Mouse (Mus musculus): ENCODE measurements around the gene Adgrv1. TPM values are rescaled to one million over a fixed set of nuclear protein-coding genes. Genes with fewer than 3 reads are reported as not detected.

The Adgrv1 gene
- polyA plus RNA-seq, 2 experiments: 0.55 to 0.96 TPM

- Histone ChIP-seq H3K36me3 (ENCODE audit: control insufficient read depth, insufficient read depth, low read length) (no peaks in the 10 kb centered on the region), H3K27ac (replicated peaks; ENCODE audit: low read depth, low read length) (no peak overlapping the region), H3K27me3 (ENCODE audit: control insufficient read depth, insufficient read depth, low read length) (no peaks in the 10 kb centered on the region), H3K9me3 (ENCODE audit: control insufficient read depth, low read length) (no peaks in the 10 kb centered on the region), H3K9ac (ENCODE audit: low read depth, low read length, severe bottlenecking) (no peak overlapping the region), H3K4me2 (replicated peaks; ENCODE audit: low read depth, low read length, severe bottlenecking) (no peak overlapping the region), H3K4me3 (replicated peaks; ENCODE audit: low read length) (no peak overlapping the region), H3K4me1 (ENCODE audit: control insufficient read depth, insufficient read depth, low read length) (no peaks in the 10 kb centered on the region)
- ATAC-seq (ENCODE audit: low FRiP score, low read depth) (no peak), DNase-seq (ENCODE audit: low spot score) (no peak)
- no peak for TF ChIP-seq POLR2A (IDR thresholded peaks at IDR 0.05; ENCODE audit: borderline replicate concordance, extremely low read depth, insufficient read depth, insufficient read length)
- WGBS: 84% methylated on average over 5 of the region's 5 CpGs
These were observed 560.7 kb downstream of the Adgrv1 start for GRCm38 (mm10) chr13:81072214-81072613.

- Histone ChIP-seq H3K27me3 (ENCODE audit: control insufficient read depth, insufficient read depth, low read length) (no peaks in the 10 kb centered on the region), H3K27ac (replicated peaks; ENCODE audit: low read depth, low read length) (no peak overlapping the region), H3K4me2 (replicated peaks; ENCODE audit: low read depth, low read length, severe bottlenecking) (no peak overlapping the region), H3K36me3 (ENCODE audit: control insufficient read depth, insufficient read depth, low read length) (no peaks in the 10 kb centered on the region), H3K9ac (ENCODE audit: low read depth, low read length, severe bottlenecking) (no peak overlapping the region), H3K4me3 (replicated peaks; ENCODE audit: low read length) (no peak overlapping the region), H3K4me1 (ENCODE audit: control insufficient read depth, insufficient read depth, low read length) (no peaks in the 10 kb centered on the region), H3K9me3 (ENCODE audit: control insufficient read depth, low read length) (no peaks in the 10 kb centered on the region)
- TF ChIP-seq POLR2A (IDR thresholded peaks at IDR 0.05; ENCODE audit: borderline replicate concordance, extremely low read depth, insufficient read depth, insufficient read length): no peak
- ATAC-seq (ENCODE audit: low FRiP score, low read depth) (no peak), DNase-seq (ENCODE audit: low spot score) (no peak)
- 85% methylated on average over 4 of the region's 4 CpGs for WGBS
These were observed 581.5 kb downstream of the Adgrv1 start for GRCm38 (mm10) chr13:81051448-81051847.

- no peaks in the 10 kb centered on the region for H3K27me3 ChIP-seq (ENCODE audit: control insufficient read depth, insufficient read depth, low read length)
- H3K9me3 ChIP-seq (ENCODE audit: control insufficient read depth, low read length): no peaks in the 10 kb centered on the region
- no peak overlapping the region for H3K4me3 ChIP-seq (replicated peaks; ENCODE audit: low read length)
- TF ChIP-seq POLR2A (IDR thresholded peaks at IDR 0.05; ENCODE audit: borderline replicate concordance, extremely low read depth, insufficient read depth, insufficient read length): no peak
- WGBS: 64% methylated on average over 5 of the region's 5 CpGs
- H3K4me1 ChIP-seq (ENCODE audit: control insufficient read depth, insufficient read depth, low read length): no peaks in the 10 kb centered on the region
- ATAC-seq (ENCODE audit: low FRiP score, low read depth) (no peak), DNase-seq (ENCODE audit: low spot score) (no peak)
- no peaks in the 10 kb centered on the region for H3K36me3 ChIP-seq (ENCODE audit: control insufficient read depth, insufficient read depth, low read length)
- no peak overlapping the region for H3K9ac ChIP-seq (ENCODE audit: low read depth, low read length, severe bottlenecking)
- no peak overlapping the region for H3K27ac ChIP-seq (replicated peaks; ENCODE audit: low read depth, low read length)
- no peak overlapping the region for H3K4me2 ChIP-seq (replicated peaks; ENCODE audit: low read depth, low read length, severe bottlenecking)
These were observed 582.0 kb downstream of the Adgrv1 start for GRCm38 (mm10) chr13:81050911-81051310.

- Histone ChIP-seq H3K9me3 (ENCODE audit: control insufficient read depth, low read length) (no peaks in the 10 kb centered on the region), H3K4me3 (replicated peaks; ENCODE audit: low read length) (no peak overlapping the region), H3K4me2 (replicated peaks; ENCODE audit: low read depth, low read length, severe bottlenecking) (no peak overlapping the region), H3K4me1 (ENCODE audit: control insufficient read depth, insufficient read depth, low read length) (no peaks in the 10 kb centered on the region), H3K27me3 (ENCODE audit: control insufficient read depth, insufficient read depth, low read length) (no peaks in the 10 kb centered on the region), H3K27ac (replicated peaks; ENCODE audit: low read depth, low read length) (no peak overlapping the region), H3K9ac (ENCODE audit: low read depth, low read length, severe bottlenecking) (no peak overlapping the region), H3K36me3 (ENCODE audit: control insufficient read depth, insufficient read depth, low read length) (no peaks in the 10 kb centered on the region)
- ATAC-seq (ENCODE audit: low FRiP score, low read depth): no peak
- no peak for DNase-seq (ENCODE audit: low spot score)
- 63% methylated on average over 11 of the region's 11 CpGs for WGBS
- TF ChIP-seq POLR2A (IDR thresholded peaks at IDR 0.05; ENCODE audit: borderline replicate concordance, extremely low read depth, insufficient read depth, insufficient read length): no peak
These were observed 587.6 kb downstream of the Adgrv1 start for GRCm38 (mm10) chr13:81045345-81045744.

Small RNAs within 50 kb of the gene (microRNA-seq; reads per million reads assigned to microRNA genes)
- gene Gm25241: not detected

Other genes with a start within 250 kb of the Adgrv1 start
- 15.1 and 19.3 TPM in 2 replicates for gene Lysmd3, start 24.5 kb upstream of the Adgrv1 start, polyA plus RNA-seq (2012; rRNA removed)
- 35.1 and 35.7 TPM in 2 replicates for gene Lysmd3, start 24.5 kb upstream of the Adgrv1 start, polyA plus RNA-seq (2014; fragmentation: Nextera tagmentation; extraction: Ambion mirVana)
- gene Polr3g, start 77.9 kb upstream of the Adgrv1 start, polyA plus RNA-seq (2012; rRNA removed): 12.2 and 15.0 TPM in 2 replicates
- gene Polr3g, start 77.9 kb upstream of the Adgrv1 start, polyA plus RNA-seq (2014; fragmentation: Nextera tagmentation; extraction: Ambion mirVana): 29.9 and 31.1 TPM in 2 replicates
- 4.9 and 5.4 TPM in 2 replicates for gene Mblac2, start 78.2 kb upstream of the Adgrv1 start, polyA plus RNA-seq (2012; rRNA removed)
- 12.4 and 14.1 TPM in 2 replicates for gene Mblac2, start 78.2 kb upstream of the Adgrv1 start, polyA plus RNA-seq (2014; fragmentation: Nextera tagmentation; extraction: Ambion mirVana)
- 87.5 and 200 TPM in 2 replicates for gene Cetn3, start 149.9 kb upstream of the Adgrv1 start, polyA plus RNA-seq (2012; rRNA removed)
- gene Cetn3, start 149.9 kb upstream of the Adgrv1 start, polyA plus RNA-seq (2014; fragmentation: Nextera tagmentation; extraction: Ambion mirVana): 250 and 262 TPM in 2 replicates